Mouse (Mus musculus): Measurements from ENCODE around the gene Txnrd1. TPM values are rescaled to one million over a fixed set of nuclear protein-coding genes. Genes with fewer than 3 reads are reported as not detected.

The Txnrd1 gene
- total RNA-seq (2021) = 10 to 100 TPM; 53.1 to 54.0 TPM
- long read RNA-seq, experiment 1, transcript Txnrd1-208 (15 exons, 2,297 nt) = major isoform, 46 of 66 reads
- long read RNA-seq, experiment 1, transcript Txnrd1-206 (14 exons, 3,531 nt) = minor isoform, 7 of 66 reads
- long read RNA-seq, experiment 1, transcript Txnrd1-201 (14 exons, 3,325 nt) = minor isoform, 5 of 66 reads
- long read RNA-seq, experiment 1, partial matches to known transcripts = 0 of 66 reads
- long read RNA-seq, experiment 1, other reads (novel, unspliced or antisense) = 8 of 66 reads
- long read RNA-seq, experiment 2, transcript Txnrd1-208 (15 exons, 2,297 nt) = major isoform, 86 of 118 reads
- long read RNA-seq, experiment 2, transcript Txnrd1-201 (14 exons, 3,325 nt) = minor isoform, 11 of 118 reads
- long read RNA-seq, experiment 2, transcript Txnrd1-206 (14 exons, 3,531 nt) = minor isoform, 10 of 118 reads
- long read RNA-seq, experiment 2, partial matches to known transcripts = 2 of 118 reads
- long read RNA-seq, experiment 2, other reads (novel, unspliced or antisense) = 9 of 118 reads

GRCm38 (mm10) chr10:82833926-82834325 is at the start of gene Txnrd1:
Gene Txnrd1, plus strand, starts transcription at chr10:82833951.
- no peak for TF ChIP-seq CTCF (conservative IDR thresholded peaks at IDR 0.05)
- no peak within 1 kb of the TSS for H3K27ac ChIP-seq
- no peak for DNase-seq (ENCODE audit: low spot score in 2 of 2)
- no peak within 1 kb of the TSS for H3K4me3 ChIP-seq

- no peak for TF ChIP-seq CTCF (conservative IDR thresholded peaks at IDR 0.05)
- no peak overlapping the region for H3K27ac ChIP-seq
- no peak overlapping the region for H3K4me3 ChIP-seq
- no peak for DNase-seq (ENCODE audit: low spot score in 2 of 2)
Observed at GRCm38 (mm10) chr10:82789181-82789580, 44.6 kb upstream of the Txnrd1 start.

GRCm38 (mm10) chr10:82790504-82790903 is 43.2 kb upstream of the Txnrd1 start:
- no peak for DNase-seq (ENCODE audit: low spot score in 2 of 2)
- Histone ChIP-seq H3K27ac (no peak overlapping the region), H3K4me3 (no peak overlapping the region)
- no peak for TF ChIP-seq CTCF (conservative IDR thresholded peaks at IDR 0.05)

- no peak overlapping the region for H3K27ac ChIP-seq
- no peak overlapping the region for H3K4me3 ChIP-seq
- peak; percentile 18; the same call in 1 of the 2 replicates for TF ChIP-seq CTCF (conservative IDR thresholded peaks at IDR 0.05)
- no peak for DNase-seq (ENCODE audit: low spot score in 2 of 2)
Observed at GRCm38 (mm10) chr10:82791713-82792112, 42.0 kb upstream of the Txnrd1 start.

- Histone ChIP-seq H3K27ac (no peak overlapping the region), H3K4me3 (no peak overlapping the region)
- no peak for DNase-seq (ENCODE audit: low spot score in 2 of 2)
- TF ChIP-seq CTCF (conservative IDR thresholded peaks at IDR 0.05) = no peak
Observed at GRCm38 (mm10) chr10:82792311-82792710, 41.4 kb upstream of the Txnrd1 start.

- Histone ChIP-seq H3K4me3 (peak overlapping the region; percentile 27), H3K27ac (peak overlapping the region; percentile 72)
- TF ChIP-seq CTCF (conservative IDR thresholded peaks at IDR 0.05) = peak; percentile 63
- DNase-seq (ENCODE audit: low spot score in 2 of 2) = peak; percentile 66 to 81
Observed at GRCm38 (mm10) chr10:82795071-82795731, 38.5 kb upstream of the Txnrd1 start.

- no peak for DNase-seq (ENCODE audit: low spot score in 2 of 2)
- peak overlapping the region; percentile 27; the same call in 1 of the 2 replicates for H3K4me3 ChIP-seq
- no peak for TF ChIP-seq CTCF (conservative IDR thresholded peaks at IDR 0.05)
Observed at GRCm38 (mm10) chr10:82795767-82796166, 38.0 kb upstream of the Txnrd1 start.

GRCm38 (mm10) chr10:82796471-82797118 is 37.2 kb upstream of the Txnrd1 start:
- Histone ChIP-seq H3K4me3 (no peak overlapping the region), H3K27ac (peak overlapping the region; percentile 64)
- DNase-seq (ENCODE audit: low spot score in 2 of 2) = no peak
- TF ChIP-seq CTCF (conservative IDR thresholded peaks at IDR 0.05) = no peak

More at GRCm38 (mm10) chr10:82795767-82796166, 38.0 kb upstream of the Txnrd1 start:
- H3K27ac ChIP-seq = peak overlapping the region; percentile 72

- TF ChIP-seq CTCF (conservative IDR thresholded peaks at IDR 0.05) = no peak
- no peak for DNase-seq (ENCODE audit: low spot score in 2 of 2)
- H3K4me3 ChIP-seq = no peak overlapping the region
- 0 out of 2 replicates have a peak overlapping the region, but pooled peaks have one; percentile 64 for H3K27ac ChIP-seq
Observed at GRCm38 (mm10) chr10:82797119-82797491, 36.6 kb upstream of the Txnrd1 start.

- TF ChIP-seq CTCF (conservative IDR thresholded peaks at IDR 0.05) = 0 out of 2 replicates have a peak, but pooled peaks have one; percentile 6
- Histone ChIP-seq H3K4me3 (no peak overlapping the region), H3K27ac (no peak overlapping the region)
- DNase-seq (ENCODE audit: low spot score in 2 of 2) = no peak
Observed at GRCm38 (mm10) chr10:82798312-82798933, 35.3 kb upstream of the Txnrd1 start.

GRCm38 (mm10) chr10:82800094-82800493 is 33.7 kb upstream of the Txnrd1 start:
- DNase-seq (ENCODE audit: low spot score in 2 of 2) = no peak
- no peak for TF ChIP-seq CTCF (conservative IDR thresholded peaks at IDR 0.05)
- no peak overlapping the region for H3K4me3 ChIP-seq
- no peak overlapping the region for H3K27ac ChIP-seq

GRCm38 (mm10) chr10:82804396-82804795 is 29.4 kb upstream of the Txnrd1 start:
- H3K4me3 ChIP-seq = no peak overlapping the region
- DNase-seq (ENCODE audit: low spot score in 2 of 2) = no peak
- TF ChIP-seq CTCF (conservative IDR thresholded peaks at IDR 0.05) = no peak
- H3K27ac ChIP-seq = no peak overlapping the region

Measured in layer of hippocampus, adult 2 months (tissue).